Mouse (Mus musculus) spleen, embryonic (tissue): ENCODE data around the gene E2f4.

ENCODE experiments used
- CTCF ChIA-PET: fragments of 350-600 bp; sonication (Branson Sonifier 250); formaldehyde crosslinking; loops from one replicate; lab custom pipeline; 2022; lab: Charles Lee

The E2f4 gene

DNA sequence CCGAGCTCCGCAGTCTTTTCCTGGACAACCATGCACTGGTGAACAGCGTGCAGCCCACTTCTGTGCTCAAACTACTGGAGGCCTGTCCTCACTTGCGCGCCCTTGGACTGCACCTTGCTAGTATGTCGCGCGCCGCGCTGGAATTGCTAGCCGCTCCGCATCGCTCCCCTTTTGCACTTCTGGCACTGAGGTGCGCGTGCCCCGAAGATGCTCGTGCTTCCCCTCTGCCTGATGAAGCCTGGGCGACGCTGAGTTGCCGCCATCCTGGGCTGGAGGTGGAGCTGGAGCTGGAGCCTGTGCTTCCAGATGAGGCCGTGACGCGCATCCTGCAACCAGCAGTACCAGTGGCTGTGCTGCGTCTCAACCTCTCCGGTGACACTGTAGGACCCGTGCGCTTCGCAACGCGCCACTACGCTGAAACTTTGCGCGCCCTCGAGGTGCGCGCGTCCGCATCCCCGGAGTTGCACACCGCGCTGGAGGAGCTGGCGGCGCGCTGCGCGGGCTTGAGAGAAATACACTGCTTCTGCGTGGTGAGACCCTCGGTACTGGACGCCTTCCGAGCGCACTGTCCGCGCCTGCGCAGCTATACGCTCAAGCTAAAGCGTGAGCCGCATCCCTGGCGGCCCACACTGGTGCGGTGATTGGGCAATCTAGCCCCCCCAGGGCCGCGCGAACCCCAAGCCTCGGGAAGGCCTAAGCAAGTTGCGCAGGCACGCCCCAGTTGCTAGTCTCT, 29.0 kb upstream of the E2f4 start:
- CTCF ChIA-PET: interaction anchor here (0.7 to 0.9 kb wide), 2 partner anchors 8 to 14 kb away, joined by 3 read pairs; partner anchors contain the start of gene B3gnt9

DNA sequence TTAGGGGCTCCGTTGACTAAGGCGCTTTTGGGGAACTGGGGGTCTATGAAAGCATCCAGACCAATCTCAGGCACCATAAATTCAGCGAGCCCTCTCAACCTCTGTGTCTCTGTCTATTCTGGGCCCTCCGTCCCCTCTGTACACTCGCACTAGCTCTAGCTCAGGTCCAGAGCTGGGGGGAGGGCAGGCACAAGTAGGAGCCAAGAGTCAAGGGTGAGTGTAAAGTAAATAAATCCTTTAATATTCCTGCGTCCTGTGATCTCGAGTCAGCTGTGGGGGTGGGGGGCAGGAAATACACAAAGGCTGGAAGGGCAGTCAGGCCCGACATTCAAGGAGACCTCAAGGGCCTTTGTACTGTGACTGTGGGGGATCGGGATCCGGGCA, 28.4 kb upstream of the E2f4 start:
- CTCF ChIA-PET: no interaction called here

DNA sequence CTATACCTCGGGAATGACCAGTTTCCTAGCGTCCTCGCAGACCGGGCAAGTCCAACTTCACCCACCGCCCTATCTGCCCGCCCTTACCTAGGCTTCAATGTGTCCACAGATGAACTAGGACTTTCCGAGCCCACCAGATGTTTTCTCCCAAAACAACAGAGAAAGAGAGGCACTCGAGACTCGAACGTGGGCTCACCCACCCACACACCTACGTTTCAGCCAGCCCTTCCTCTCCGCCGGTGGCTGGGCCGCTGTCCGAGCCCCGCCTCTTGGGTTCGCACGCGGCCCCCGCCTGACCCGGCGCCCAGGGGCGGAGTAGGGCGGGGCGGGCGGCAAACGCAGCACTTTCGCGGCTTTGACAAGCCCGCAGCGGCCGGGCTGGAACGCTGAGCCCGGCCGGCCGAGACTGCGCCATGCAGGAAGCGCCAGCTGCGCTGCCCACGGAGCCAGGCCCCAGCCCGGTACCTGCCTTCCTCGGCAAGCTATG, 28.0 kb upstream of the E2f4 start, which contains the start of gene Hsf4:
Hsf4 (plus strand) TSS at position 341 of the 487 bp plus-strand sequence.
- CTCF ChIA-PET: no interaction called here

DNA sequence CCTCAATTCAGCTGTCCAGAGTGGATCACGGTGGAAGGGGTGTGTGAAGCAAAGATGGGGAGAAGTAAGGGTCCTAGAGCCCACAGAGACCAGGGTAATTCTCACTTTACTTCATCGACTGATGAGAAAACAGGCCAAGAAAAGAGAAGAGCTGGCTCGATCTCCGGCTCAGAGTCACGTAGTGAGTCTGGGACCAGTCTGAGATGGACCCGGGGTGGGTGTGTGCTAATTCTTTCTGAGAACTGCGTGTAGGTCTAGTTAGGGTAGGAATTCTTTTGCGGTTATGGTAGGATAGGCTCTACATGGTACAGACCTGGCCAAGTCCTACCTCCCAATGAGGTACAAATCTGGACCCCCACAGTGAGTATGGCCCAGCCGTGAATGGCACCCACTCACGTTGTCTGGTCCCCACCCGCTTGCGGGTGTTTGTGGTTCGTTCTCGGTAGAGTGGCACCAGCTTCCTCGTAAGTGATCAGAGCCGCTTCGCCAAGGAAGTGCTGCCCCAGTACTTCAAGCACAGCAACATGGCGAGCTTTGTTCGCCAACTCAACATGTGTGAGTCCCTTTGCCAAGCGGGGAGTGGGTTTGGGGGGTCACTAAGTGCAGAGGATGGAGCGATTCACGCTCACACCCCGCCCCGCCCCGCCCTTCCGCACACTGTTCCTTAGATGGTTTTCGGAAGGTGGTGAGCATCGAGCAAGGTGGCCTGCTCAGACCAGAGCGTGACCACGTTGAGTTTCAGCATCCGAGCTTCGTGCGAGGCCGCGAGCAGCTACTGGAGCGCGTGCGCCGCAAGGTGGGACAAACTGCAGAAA, 27.2 kb upstream of the E2f4 start:
- CTCF ChIA-PET: no interaction called here

DNA sequence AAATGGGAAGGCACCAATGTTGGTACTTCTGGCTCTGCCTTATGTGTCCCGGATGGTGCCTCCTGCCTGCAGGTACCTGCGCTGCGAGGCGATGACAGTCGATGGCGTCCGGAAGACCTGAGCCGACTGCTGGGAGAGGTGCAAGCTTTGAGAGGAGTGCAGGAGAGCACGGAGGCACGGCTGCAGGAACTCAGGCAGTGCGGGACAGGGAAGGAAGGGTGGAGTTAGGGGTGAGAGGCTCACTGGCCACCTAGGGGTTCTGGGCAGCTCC, 26.6 kb upstream of the E2f4 start:
- CTCF ChIA-PET: no interaction called here

DNA sequence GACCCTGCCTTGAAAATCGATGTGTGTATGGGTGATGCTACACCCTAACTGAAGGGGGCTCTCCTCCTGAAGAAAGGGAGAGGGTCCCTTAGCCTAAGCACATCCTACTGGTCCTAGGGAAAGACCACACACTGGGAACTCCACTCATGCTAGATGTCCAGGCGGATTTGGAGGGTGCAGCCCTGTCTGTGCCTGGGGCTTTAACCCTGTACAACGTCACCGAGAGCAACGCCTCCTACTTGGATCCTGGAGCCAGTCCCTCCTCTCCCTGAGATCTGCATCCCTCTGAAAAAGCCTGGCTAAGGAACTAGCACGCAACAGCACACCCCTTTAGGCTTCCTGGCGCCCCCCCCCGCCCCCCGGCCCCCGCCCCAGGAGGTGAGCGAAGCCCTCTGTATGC, 22.1 kb upstream of the E2f4 start:
- CTCF ChIA-PET: no interaction called here

DNA sequence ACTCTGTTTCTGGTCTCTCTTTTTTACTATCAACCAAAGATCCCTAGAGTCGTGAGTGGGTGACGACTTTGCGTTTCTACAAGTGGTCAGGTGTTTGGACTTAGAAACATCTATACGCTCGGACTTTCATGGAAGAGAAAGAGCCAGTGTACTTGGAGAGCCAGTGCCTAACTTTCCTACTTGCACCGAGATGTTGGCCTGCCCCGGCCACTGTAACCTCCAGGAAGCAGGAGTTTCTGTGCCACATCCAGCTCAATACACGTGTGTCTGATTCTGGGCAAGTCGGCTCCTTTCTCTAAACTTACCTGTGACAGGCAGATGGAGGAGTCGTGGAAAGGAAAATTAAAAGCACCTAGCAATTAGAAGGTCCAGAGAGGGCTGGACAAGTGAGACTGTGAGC, 21.6 kb upstream of the E2f4 start, which contains the start of gene Nol3:
Nol3 (plus strand) TSS at position 301 of the 400 bp plus-strand sequence.
- CTCF ChIA-PET: no interaction called here

DNA sequence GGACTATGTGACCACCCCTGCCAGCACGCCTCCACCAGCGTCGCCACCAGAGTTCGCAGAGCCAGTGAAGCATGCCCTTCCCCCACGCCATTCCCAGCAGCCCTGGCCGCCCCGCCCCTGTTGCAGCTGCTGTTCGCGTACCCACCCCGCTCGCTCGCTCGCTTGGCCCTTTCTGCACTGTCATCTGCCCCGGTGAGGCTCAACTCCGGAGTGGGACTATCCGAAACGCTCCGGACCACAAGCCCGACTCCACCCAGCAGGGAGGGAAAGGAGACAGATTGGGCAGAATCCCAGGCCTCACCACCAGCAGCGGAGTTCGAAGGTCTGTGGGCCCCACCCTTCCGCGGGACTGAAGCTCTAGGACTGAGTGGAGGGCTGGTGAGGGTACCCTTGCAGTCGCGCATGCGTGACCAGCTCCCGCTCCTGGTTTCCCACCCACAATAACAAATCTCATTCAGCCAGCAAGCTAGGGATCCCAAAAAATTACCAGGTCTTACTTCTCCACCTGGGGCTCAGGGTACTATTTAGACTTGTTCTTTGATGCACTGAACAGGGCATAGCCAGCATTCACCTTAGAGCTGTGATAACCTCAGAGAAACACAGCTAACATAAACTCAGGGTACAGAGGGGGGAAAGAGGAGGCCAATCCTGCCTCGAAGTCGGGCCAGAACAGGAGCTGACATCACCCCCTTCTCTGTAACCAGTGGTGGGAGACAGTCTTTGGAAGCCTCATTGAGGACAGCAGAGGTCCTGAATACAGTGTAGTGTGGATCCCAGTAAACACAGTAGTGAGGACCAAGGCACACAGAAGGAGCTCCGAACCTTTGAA, 21.0 kb upstream of the E2f4 start:
- CTCF ChIA-PET: interaction anchor here (0.5 to 1.2 kb wide), 2 partner anchors 9 to 12 kb away, joined by 3 read pairs; no protein-coding TSS in a partner anchor

DNA sequence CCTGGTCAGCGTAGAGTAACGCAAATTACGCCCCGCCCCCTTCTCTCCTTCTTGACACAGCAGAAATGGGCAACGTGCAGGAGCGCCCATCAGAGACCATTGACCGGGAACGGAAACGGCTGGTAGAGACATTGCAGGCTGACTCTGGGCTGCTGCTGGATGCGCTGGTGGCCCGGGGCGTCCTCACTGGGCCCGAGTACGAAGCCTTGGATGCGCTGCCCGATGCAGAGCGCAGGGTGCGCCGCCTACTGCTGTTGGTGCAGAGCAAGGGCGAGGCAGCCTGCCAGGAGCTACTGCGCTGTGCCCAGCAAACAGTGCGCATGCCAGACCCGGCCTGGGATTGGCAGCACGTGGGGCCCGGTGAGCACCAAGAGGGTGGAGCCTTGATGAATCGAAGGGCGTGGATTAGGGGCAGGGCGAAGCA, 18.5 kb upstream of the E2f4 start:
- CTCF ChIA-PET: interaction anchor here (1.4 kb wide), 1 partner anchor 21 kb away, joined by 7 read pairs; no protein-coding TSS in a partner anchor

DNA sequence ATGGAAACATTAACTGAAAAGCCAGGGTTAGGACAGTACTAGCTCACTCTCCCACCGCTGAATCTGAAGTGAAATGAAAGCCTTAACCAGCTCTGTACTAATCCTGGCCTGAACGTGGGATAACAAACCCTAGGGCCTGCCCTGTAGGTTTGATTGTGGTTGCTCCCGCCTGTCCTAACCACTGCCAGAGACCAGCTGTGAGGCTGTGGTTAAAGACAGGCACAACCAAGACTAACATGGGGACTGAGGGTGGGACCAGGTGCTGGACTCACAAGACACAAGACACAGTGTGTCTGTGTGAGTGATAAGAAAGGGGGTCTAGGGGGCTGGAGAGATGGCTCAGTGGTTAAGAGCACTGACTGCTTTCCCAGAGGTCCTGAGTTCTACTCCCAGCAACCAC, 16.9 kb upstream of the E2f4 start:
- CTCF ChIA-PET: interaction anchor here (1.3 kb wide), 1 partner anchor 27 kb away, joined by 4 read pairs; no protein-coding TSS in a partner anchor

DNA sequence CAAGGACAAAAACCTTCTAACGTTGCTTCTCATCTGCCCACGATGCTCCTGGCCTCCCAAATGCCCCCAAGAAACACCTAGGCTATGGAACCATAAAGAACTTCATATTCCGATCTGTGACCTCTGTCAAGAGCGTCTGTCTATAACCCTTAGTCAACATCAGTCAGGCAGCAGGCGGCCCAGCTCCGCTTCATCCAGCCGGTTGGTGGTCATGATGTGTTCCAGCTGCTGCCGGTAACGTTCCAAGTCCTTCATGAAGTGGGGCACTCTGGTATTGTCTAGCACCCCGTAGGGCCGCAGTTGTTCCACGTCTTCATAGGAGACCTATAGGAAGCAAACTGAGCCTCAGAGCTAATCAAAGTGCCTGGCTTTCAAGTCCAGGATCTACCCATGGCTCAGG, 15.6 kb upstream of the E2f4 start:
- CTCF ChIA-PET: interaction anchor here (1.0 kb wide), 1 partner anchor 16 kb away, joined by 3 read pairs; the partner anchor contains the start of gene E2f4

DNA sequence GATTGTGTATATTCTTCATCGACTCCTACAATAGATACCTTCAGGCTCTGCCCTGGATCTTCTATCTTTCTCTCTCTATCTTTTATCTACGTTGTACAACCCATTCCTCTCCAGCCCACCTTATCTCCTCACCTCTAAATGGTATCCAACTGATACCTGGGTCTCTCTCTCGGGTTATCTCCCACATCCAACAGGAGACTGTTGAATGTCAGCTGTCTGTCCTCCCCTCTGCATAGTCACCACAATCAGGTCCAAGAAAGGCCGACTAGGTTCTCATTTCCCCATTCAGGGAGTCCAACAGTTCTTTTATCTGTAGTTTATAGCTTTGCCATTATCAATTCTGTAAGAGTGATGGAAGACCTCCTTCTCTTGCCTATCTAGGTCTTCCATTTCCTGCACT, 15.2 kb upstream of the E2f4 start:
- CTCF ChIA-PET: interaction anchor here (1.0 to 1.1 kb wide), 2 partner anchors 23 to 27 kb away, joined by 4 to 5 read pairs; partner anchors contain the start of gene B3gnt9

DNA sequence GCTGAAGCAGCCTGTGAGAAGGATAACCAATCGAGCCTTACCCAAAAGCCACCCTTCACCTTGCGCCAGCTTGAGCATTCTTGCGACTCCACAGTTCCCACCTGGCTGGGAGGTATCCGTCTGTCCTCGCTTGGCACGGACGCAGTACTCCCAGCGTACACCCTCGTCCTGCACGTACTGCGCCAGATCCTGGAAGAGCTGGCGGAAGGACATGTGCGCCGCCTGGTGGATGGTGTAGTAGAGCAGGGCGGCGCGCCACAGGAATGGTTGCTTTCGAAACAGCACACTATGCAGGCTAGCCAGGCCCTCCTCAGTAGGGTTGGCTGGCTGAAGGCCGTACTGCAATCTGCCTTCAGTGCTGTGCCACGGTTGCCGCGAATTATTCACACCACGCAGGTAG, 14.4 kb upstream of the E2f4 start:
- CTCF ChIA-PET: interaction anchor here (0.9 to 1.1 kb wide), 3 partner anchors 24 to 104 kb away, joined by 3 to 5 read pairs (median 4); partner anchors contain the start of gene B3gnt9

DNA sequence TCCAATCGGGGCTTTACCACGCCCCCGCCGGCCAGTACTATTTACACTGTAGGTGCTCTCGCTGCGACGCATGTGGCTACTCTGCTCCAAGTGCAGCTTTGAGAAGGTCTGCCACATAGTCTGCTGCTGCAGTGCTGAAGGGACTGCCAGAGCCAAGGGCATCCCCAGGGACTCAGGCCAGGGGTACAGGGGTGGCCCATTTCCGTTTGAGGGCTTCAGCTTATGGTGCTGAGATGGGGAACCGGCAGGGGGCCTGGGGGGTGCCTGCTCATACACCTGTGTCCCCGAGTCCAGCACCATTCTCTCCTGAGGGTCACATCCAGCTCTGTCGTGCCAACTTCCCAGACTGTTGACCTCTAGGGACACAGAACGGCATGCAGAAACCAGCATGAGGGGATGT, 11.9 kb upstream of the E2f4 start:
- CTCF ChIA-PET: no interaction called here

DNA sequence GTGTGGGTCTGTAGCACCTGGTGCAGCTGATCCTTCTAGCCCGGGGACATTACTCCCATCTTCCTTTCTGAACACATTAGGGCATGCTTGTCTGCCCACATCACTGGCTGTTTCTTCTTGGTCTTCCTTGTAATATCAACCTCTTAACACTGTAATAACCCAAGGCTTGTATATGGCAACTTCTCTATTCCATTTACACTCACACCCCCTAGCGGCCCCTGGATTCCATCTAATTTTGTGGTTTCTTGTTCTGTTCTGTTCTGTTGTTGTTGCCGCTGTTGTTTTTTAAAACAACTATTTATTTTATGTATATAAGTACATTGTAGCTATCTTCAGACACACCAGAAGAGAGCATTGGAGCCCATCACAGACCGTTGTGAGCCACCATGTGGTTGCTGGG, 10.6 kb upstream of the E2f4 start:
- CTCF ChIA-PET: no interaction called here

DNA sequence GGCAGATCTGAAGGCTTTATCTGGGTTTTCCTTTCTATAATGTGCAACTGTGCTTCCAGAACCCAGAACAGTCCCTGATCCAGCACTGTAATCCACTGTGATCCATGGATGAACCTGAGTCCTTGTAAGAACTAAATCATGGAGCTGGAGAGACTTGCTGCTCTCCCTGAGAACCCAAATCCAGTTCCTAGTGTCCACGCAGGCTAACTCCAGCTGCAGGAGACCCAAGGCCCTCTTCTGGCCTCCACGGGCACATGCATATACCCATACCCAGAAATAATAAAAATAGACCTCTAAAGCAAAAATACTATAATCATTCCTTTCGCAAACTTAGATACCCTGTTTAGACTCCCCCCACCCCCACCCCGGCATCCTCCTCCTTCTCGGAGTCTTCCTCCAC, 9.2 kb upstream of the E2f4 start:
- CTCF ChIA-PET: interaction anchor here (1.3 kb wide), 1 partner anchor 11 kb away, joined by 3 read pairs; no protein-coding TSS in a partner anchor

DNA sequence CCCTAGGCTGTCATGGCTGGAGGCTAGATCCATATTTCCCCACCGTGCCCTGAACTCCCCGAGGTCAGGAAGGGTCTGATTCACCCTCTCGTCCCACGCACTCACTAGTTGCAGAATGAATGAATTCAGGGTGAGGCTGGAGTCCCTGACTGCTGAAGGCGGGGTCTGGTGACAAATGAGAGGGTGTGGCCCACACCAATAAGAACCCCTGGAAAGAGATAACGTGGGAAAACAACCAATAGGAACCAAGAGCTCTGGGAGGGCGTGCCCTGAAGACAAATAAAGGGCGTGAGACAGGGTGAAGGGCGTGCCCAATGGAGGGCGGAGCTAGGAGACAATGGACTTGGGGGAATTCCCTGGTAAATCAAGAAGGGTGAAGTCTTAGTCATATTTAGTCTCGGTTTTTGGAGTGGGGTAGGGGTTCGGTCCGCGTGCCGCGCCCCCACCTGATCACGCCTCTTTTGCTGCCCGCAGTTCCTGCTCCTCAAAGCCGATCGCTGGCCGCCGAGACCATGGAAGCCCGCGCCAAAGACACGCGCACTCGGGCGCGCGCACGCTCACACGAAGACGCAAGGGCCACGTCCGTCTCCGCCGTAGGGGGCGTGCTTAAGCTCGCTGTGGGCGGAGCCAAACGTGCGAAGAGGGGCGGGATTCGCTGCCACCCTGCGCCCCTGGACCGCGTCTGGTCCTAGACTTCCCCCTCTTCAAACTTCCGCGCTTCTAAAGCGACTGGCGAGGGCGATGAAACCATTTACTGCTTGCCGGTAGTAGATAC, 8.3 kb upstream of the E2f4 start:
- CTCF ChIA-PET: interaction anchor here (0.6 kb wide), 1 partner anchor 28 kb away, joined by 3 read pairs; no protein-coding TSS in a partner anchor

DNA sequence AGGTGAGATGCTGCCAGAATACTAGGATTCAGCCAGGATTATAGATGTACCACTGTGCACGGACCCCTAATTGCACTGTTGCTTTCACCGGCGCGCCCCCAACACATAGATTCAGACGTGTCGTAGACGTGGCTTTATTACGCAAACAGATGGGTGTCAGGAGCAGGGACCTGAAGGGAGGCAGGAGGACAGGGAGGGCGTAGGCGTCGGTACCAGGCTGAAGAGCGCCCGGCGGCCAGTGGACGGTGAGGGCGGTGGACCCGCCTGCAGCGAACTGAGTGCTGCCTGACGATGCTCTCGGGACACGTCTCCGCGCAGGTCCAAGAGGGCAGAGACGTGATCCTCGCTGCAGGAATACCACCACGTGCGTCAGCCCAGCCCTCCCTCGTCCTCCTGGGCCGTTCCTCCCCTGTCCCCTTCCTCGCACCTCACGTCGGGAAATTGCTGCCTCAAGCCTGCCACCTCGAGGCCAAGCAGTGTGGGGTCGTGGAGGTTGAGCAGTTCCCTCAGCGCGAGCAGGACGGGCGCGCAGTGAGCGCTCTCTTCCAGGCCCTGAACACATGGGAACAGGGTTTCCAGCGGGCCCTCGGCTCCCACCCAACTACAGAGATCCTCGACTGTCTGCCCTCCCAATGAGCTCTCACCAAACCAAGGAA, 7.5 kb upstream of the E2f4 start, which contains the start of gene 4931428F04Rik:
4931428F04Rik (minus strand) TSS at position 60 of the 656 bp plus-strand sequence.
- CTCF ChIA-PET: no interaction called here

DNA sequence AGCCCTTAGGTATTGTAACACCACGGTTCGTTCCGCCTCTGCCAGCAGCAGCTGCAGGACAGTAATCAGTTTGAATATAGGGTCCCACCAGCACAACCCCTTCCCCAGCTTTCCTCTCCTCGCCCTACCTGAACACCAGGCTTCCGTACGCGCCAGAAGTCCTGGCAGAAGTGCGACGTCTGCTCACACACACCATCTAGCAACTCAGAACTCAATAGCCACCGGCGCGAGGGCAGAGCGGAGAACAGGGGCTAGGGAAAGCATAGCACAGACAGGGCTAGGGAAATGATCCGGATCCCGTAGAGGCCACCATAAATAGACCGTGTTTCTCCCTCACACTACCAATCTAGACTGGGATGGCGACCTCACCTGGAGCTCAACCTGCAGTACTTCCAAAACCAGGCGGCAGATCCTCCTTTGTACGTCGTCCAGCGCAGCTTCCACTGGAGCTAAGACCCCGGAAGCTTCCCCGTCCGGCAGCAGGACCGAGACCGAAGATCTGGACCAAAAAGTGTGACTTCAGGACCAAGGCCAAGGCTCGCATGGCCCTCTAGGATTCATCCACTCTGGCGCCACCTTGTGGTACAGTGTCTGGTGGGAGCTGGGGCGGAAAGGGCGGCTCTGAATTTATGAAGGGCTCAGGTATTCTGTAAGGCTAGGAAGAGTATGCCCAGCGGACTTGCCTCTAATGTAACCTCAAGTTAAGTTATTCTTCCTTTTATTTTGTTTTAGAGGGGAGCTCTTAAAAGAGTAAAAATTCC, 6.7 kb upstream of the E2f4 start:
- CTCF ChIA-PET: interaction anchor here (0.9 kb wide), 1 partner anchor 14 kb away, joined by 3 read pairs; no protein-coding TSS in a partner anchor
